In the genomic region with DNA sequence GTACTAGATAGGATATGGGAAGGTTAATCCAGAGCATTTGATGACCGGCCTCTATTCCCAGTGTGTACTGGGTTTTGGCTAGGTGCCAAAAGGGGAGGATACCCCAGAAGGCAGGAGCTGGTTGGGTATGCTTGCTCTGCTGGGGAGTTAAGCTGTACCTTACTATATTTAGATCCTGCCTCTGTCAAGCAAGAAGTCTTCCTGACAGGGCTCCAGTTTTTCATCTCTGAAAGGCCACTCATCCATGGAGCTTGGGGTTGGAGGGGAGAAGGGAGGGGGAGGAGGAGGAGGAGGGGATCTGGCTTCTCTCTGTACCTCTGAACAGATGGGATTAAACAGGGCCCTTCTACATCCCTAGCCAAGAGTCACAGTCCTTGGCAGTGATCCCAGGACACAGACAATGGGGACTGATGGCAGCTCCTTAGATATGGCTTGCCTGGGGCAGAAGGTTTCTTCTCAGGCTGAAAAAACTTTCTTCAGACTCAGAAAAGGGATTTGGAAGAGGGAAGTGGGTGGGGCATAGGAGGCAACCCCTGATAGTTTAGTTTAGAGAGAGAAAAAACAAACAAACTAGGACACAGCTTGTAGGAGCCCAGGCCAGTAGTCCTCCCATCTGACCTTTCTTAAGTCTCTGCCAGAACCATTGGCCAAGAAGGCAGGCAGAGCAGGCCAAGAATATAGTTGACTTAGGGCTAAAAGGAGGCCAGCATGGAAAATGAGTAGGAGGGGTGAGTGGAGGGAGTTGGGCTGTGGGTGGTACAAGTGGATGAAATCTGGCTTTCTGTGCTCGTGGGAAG, we compare ENCODE assay signal across 8 mouse cellular contexts.
DNase-seq lines count a peak whose midpoint lies in the region; ATAC-seq lines count a peak whose summit lies in the region.

No protein-coding gene starts in this region.

- no peaks in the 10 kb centered on the region for H3K27me3 ChIP-seq in forebrain, embryonic 13.5 days
- H3K27me3 ChIP-seq in heart, embryonic 13.5 days (replicated peaks) = no peaks in the 10 kb centered on the region
- no peaks in the 10 kb centered on the region for H3K27me3 ChIP-seq in kidney, embryonic 16.5 days (ENCODE audit: insufficient read depth, low read length)
- H3K27me3 ChIP-seq in liver, embryonic 11.5 days (replicated peaks; ENCODE audit: control insufficient read depth, insufficient read depth, low read length) = no peaks in the 10 kb centered on the region

- no peak overlapping the region for H3K9ac ChIP-seq in forebrain, embryonic 13.5 days
- H3K9ac ChIP-seq in heart, embryonic 13.5 days = no peak overlapping the region
- no peak overlapping the region for H3K9ac ChIP-seq in kidney, embryonic 16.5 days (replicated peaks; ENCODE audit: low read length)
- no peak overlapping the region for H3K9ac ChIP-seq in liver, embryonic 11.5 days (ENCODE audit: low read depth, low read length)

- WGBS in forebrain, embryonic 13.5 days = 42% methylated on average over 2 of the region's 2 CpGs
- 32% methylated on average over 2 of the region's 2 CpGs for WGBS in heart, embryonic 13.5 days
- WGBS in kidney, embryonic 16.5 days = 18% methylated on average over 2 of the region's 2 CpGs
- WGBS in liver, embryonic 11.5 days = 50% methylated on average over 2 of the region's 2 CpGs

- H3K4me2 ChIP-seq in forebrain, embryonic 13.5 days = no peak overlapping the region
- no peak overlapping the region for H3K4me2 ChIP-seq in heart, embryonic 13.5 days
- no peak overlapping the region for H3K4me2 ChIP-seq in kidney, embryonic 16.5 days (replicated peaks; ENCODE audit: low read depth, low read length)
- no peak overlapping the region for H3K4me2 ChIP-seq in liver, embryonic 11.5 days

- peak; percentile 95 for ATAC-seq in forebrain, embryonic 13.5 days
- peak; percentile 80 for ATAC-seq in heart, embryonic 13.5 days (ENCODE audit: extremely low read depth, insufficient number of reproducible peaks, low FRiP score, low TSS enrichment)
- peak; percentile 88 for ATAC-seq in kidney, embryonic 16.5 days (ENCODE audit: low FRiP score, low TSS enrichment)
- ATAC-seq in liver, embryonic 11.5 days (replicated peaks; ENCODE audit: low FRiP score) = peak; percentile 20; the same call in 1 of the 2 replicates

- no peaks in the 10 kb centered on the region for H3K36me3 ChIP-seq in forebrain, embryonic 13.5 days (ENCODE audit: poor library complexity, severe bottlenecking)
- no peaks in the 10 kb centered on the region for H3K36me3 ChIP-seq in heart, embryonic 13.5 days
- no peaks in the 10 kb centered on the region for H3K36me3 ChIP-seq in kidney, embryonic 16.5 days (ENCODE audit: insufficient read depth, low read length)
- no peaks in the 10 kb centered on the region for H3K36me3 ChIP-seq in liver, embryonic 11.5 days (ENCODE audit: control insufficient read depth, insufficient read depth, low read length)

- no peaks in the 10 kb centered on the region for H3K9me3 ChIP-seq in forebrain, embryonic 13.5 days (replicated peaks)
- no peaks in the 10 kb centered on the region for H3K9me3 ChIP-seq in heart, embryonic 13.5 days
- H3K9me3 ChIP-seq in kidney, embryonic 16.5 days (ENCODE audit: low read length) = no peaks in the 10 kb centered on the region
- H3K9me3 ChIP-seq in liver, embryonic 11.5 days (ENCODE audit: control insufficient read depth, low read length) = no peaks in the 10 kb centered on the region

- no peak overlapping the region; the same call in 1 of the 2 replicates for H3K27ac ChIP-seq in forebrain, embryonic 13.5 days
- H3K27ac ChIP-seq in heart, embryonic 13.5 days (replicated peaks) = peak overlapping the region; percentile 59
- peak overlapping the region; percentile 21 for H3K27ac ChIP-seq in kidney, embryonic 16.5 days (ENCODE audit: low read length)
- H3K27ac ChIP-seq in liver, embryonic 11.5 days (ENCODE audit: low read depth, low read length) = no peak overlapping the region

- DNase-seq in adrenal gland, adult (ENCODE audit: inconsistent age in 2 of 2, low spot score in 1 of 2) = peak; percentile 23 to 37
- DNase-seq in adrenal gland, postnatal 4 days (ENCODE audit: low spot score in 2 of 2) = no peak
- DNase-seq in liver, embryonic 11.5 days (ENCODE audit: low spot score) = no peak
- DNase-seq in right cerebral cortex, adult 18-20 months = peak; percentile 63
- DNase-seq in embryo, embryonic 11 days = no peak

- H3K4me3 ChIP-seq in forebrain, embryonic 13.5 days = no peak overlapping the region
- H3K4me3 ChIP-seq in heart, embryonic 13.5 days = no peak overlapping the region
- H3K4me3 ChIP-seq in kidney, embryonic 16.5 days (ENCODE audit: low read length) = no peak overlapping the region
- no peak overlapping the region for H3K4me3 ChIP-seq in liver, embryonic 11.5 days (ENCODE audit: low read depth, low read length)

- H3K4me1 ChIP-seq in forebrain, embryonic 13.5 days = peaks cover 8% of the 10 kb centered on the region
- peaks cover 17% of the 10 kb centered on the region for H3K4me1 ChIP-seq in heart, embryonic 13.5 days
- H3K4me1 ChIP-seq in kidney, embryonic 16.5 days (ENCODE audit: insufficient read depth, low read length) = peaks cover 17% of the 10 kb centered on the region
- no peaks in the 10 kb centered on the region for H3K4me1 ChIP-seq in liver, embryonic 11.5 days (replicated peaks; ENCODE audit: control insufficient read depth, insufficient read depth, low read length)

Comparison
In these comparisons a context has a peak if more than half of its experiments do, and no peak if none do; other contexts are left out.
1. DNase-seq: peak in adrenal gland, adult (2 of 2) and right cerebral cortex, adult 18-20 months (single experiment); none in adrenal gland, postnatal 4 days (0 of 2), liver, embryonic 11.5 days (single experiment) and embryo, embryonic 11 days (single experiment).
2. ATAC-seq: peak in every context shown above with its lines; median percentile 95 in forebrain, embryonic 13.5 days; 88 in kidney, embryonic 16.5 days; 80 in heart, embryonic 13.5 days; 20 in liver, embryonic 11.5 days.
3. H3K27ac ChIP-seq: peak in heart, embryonic 13.5 days (single experiment) and kidney, embryonic 16.5 days (single experiment); none in forebrain, embryonic 13.5 days (single experiment) and liver, embryonic 11.5 days (single experiment).